Mouse (Mus musculus) bone marrow macrophage, adult 2 months (primary cell): ENCODE measurements around the gene Angptl1.

ENCODE experiments used
- CTCF ChIP-seq: IDR thresholded peaks from 2 replicates; pipeline ENCODE4 v1.5.1; 2012; ENCODE audit warnings: low read depth, mild to moderate bottlenecking, low read length, moderate library complexity
- POLR2A ChIP-seq: IDR thresholded peaks from 2 replicates; pipeline ENCODE4 v1.6.1; 2012; ENCODE audit warnings: mild to moderate bottlenecking, low read depth, low read length, borderline replicate concordance

DNA sequence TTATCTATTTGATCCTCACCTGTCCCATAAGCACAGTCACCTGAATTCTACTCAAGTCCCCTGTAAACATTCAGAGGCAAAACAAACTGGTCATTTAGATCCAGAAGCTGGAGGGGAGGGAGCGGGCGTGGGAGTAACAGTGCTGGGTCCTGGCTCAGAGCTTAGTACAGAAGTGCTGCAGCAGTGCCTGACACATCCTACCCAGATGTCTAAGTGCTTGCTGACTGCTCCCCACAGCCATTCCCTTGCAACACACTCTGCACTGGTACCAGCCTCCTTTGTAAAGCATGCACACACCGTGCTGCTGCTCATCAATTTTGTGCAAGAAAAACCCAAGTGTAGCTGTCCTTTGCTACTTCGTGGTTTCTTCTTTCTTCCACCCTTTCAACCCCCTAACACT lies 8.7 kb downstream of the Angptl1 start:
- TF ChIP-seq CTCF (no peak), POLR2A (no peak)
